Mouse (Mus musculus) midbrain, embryonic 16.5 days (tissue): ENCODE measurements around the gene Xbp1. TPM values are rescaled to one million over a fixed set of nuclear protein-coding genes. Genes with fewer than 3 reads are reported as not detected.
"Not testable (repeated sequence)": the region's sequence is repeated elsewhere in the genome, so short reads cannot be mapped to it uniquely, and the experiment has no call there.

Experiments
- ATAC-seq: fragments of 200-750 bp; cut with Nextera tagmentation; 2 replicates; pipeline ENCODE4 v1.8.0; 2017; ENCODE audit warnings: moderate TSS enrichment
- H3K27ac ChIP-seq: fragments of 300-500 bp; sonication (generic); 2 replicates; pipeline ENCODE4 v1.5.1; 2014; ENCODE audit warnings: mild to moderate bottlenecking, low read length, mixed read lengths
- H3K27me3 ChIP-seq: fragments of 300-500 bp; sonication (generic); 2 replicates; pipeline ENCODE4 v1.6.1; 2014; ENCODE audit warnings: low read depth, low read length, mixed read lengths; ENCODE audit not compliant: control insufficient read depth, insufficient read depth
- H3K36me3 ChIP-seq: fragments of 300-500 bp; sonication (generic); 2 replicates; pipeline ENCODE4 v1.6.1; 2014; ENCODE audit warnings: mild to moderate bottlenecking, low read length, moderate library complexity, mixed read lengths; ENCODE audit not compliant: control insufficient read depth, insufficient read depth
- H3K4me1 ChIP-seq: fragments of 300-500 bp; sonication (generic); 2 replicates; pipeline ENCODE4 v1.6.1; 2014; ENCODE audit warnings: mild to moderate bottlenecking, low read length, mixed read lengths; ENCODE audit not compliant: control insufficient read depth, insufficient read depth
- H3K4me2 ChIP-seq: fragments of 300-500 bp; sonication (generic); 2 replicates; pipeline ENCODE4 v1.6.1; 2014; ENCODE audit warnings: mild to moderate bottlenecking, low read length, mixed read lengths
- H3K4me3 ChIP-seq: fragments of 300-500 bp; sonication (generic); 2 replicates; pipeline ENCODE4 v1.5.1; 2014; ENCODE audit warnings: low read depth, mild to moderate bottlenecking, low read length, moderate library complexity, mixed read lengths
- H3K9ac ChIP-seq: fragments of 300-500 bp; sonication (generic); 2 replicates; pipeline ENCODE4 v1.6.1; 2014; ENCODE audit warnings: low read depth, low read length, mixed read lengths
- H3K9me3 ChIP-seq: fragments of 300-500 bp; sonication (generic); replicated peaks from 2 replicates; pipeline ENCODE4 v1.6.1; 2014; ENCODE audit warnings: mild to moderate bottlenecking, low read length, mixed read lengths; ENCODE audit not compliant: control insufficient read depth, poor library complexity, severe bottlenecking
- WGBS: fragments of 180-500 bp; shearing (Covaris S2); extraction: QIAGEN DNeasy Blood & Tissue Kit; methylation state at CpG from one replicate; pipeline ENCODE4 v1.1.7; 2014; 5-methylcytosine and 5-hydroxymethylcytosine counted together
- polyA plus RNA-seq: library from polyadenylated mRNA; unstranded; fragments of >200 nt; fragmentation: Nextera tagmentation; extraction: Ambion mirVana; gene quantifications from 2 replicates; pipeline ENCODE4 v1.2.1, GENCODE M21; 2015

The Xbp1 gene
- polyA plus RNA-seq, 1 experiment from 2014 or later: 145 TPM

GRCm38 (mm10) chr11:5499961-5500644, 20.4 kb upstream of the Xbp1 start:
- WGBS: 92% methylated on average over 11 of the region's 11 CpGs
- no peak for ATAC-seq

GRCm38 (mm10) chr11:5500903-5501741, 19.3 kb upstream of the Xbp1 start:
- Histone ChIP-seq H3K4me3 (no peak overlapping the region), H3K4me1 (no peaks in the 10 kb centered on the region), H3K36me3 (no peaks in the 10 kb centered on the region), H3K9me3 (no peaks in the 10 kb centered on the region), H3K9ac (no peak overlapping the region), H3K27ac (no peak overlapping the region), H3K4me2 (no peak overlapping the region), H3K27me3 (no peaks in the 10 kb centered on the region)
- WGBS: 82% methylated on average over 13 of the region's 13 CpGs
- ATAC-seq: no peak

More at GRCm38 (mm10) chr11:5499961-5500644, 20.4 kb upstream of the Xbp1 start:
- Histone ChIP-seq H3K9me3 (no peaks in the 10 kb centered on the region), H3K27me3 (no peaks in the 10 kb centered on the region), H3K4me1 (no peaks in the 10 kb centered on the region), H3K27ac (no peak overlapping the region), H3K4me3 (no peak overlapping the region), H3K36me3 (no peaks in the 10 kb centered on the region), H3K9ac (no peak overlapping the region), H3K4me2 (no peak overlapping the region)

- H3K4me1 ChIP-seq: no peaks in the 10 kb centered on the region
- no peak overlapping the region for H3K27ac ChIP-seq
- no peak overlapping the region for H3K4me3 ChIP-seq
- 86% methylated on average over 10 of the region's 10 CpGs for WGBS
- no peaks in the 10 kb centered on the region for H3K27me3 ChIP-seq
- no peaks in the 10 kb centered on the region for H3K9me3 ChIP-seq
- no peak overlapping the region for H3K4me2 ChIP-seq
- no peaks in the 10 kb centered on the region for H3K36me3 ChIP-seq
- no peak overlapping the region for H3K9ac ChIP-seq
- no peak for ATAC-seq
Observed at GRCm38 (mm10) chr11:5502351-5503051, 18.0 kb upstream of the Xbp1 start.

- H3K27ac ChIP-seq: no peak overlapping the region
- no peak overlapping the region for H3K9ac ChIP-seq
- WGBS: 38% methylated on average over 18 of the region's 18 CpGs
- no peak overlapping the region for H3K4me2 ChIP-seq
- no peaks in the 10 kb centered on the region for H3K4me1 ChIP-seq
- H3K27me3 ChIP-seq: no peaks in the 10 kb centered on the region
- no peak overlapping the region for H3K4me3 ChIP-seq
- ATAC-seq: no peak
- H3K36me3 ChIP-seq: no peaks in the 10 kb centered on the region
- H3K9me3 ChIP-seq: no peaks in the 10 kb centered on the region
Observed at GRCm38 (mm10) chr11:5505856-5506575, 14.4 kb upstream of the Xbp1 start.

GRCm38 (mm10) chr11:5509215-5510098, 11.0 kb upstream of the Xbp1 start:
- H3K27ac ChIP-seq: no peak overlapping the region
- ATAC-seq: no peak
- no peaks in the 10 kb centered on the region for H3K36me3 ChIP-seq
- H3K4me3 ChIP-seq: no peak overlapping the region
- no peaks in the 10 kb centered on the region for H3K9me3 ChIP-seq
- H3K9ac ChIP-seq: no peak overlapping the region
- no peaks in the 10 kb centered on the region for H3K4me1 ChIP-seq
- 84% methylated on average over 8 of the region's 8 CpGs for WGBS
- no peaks in the 10 kb centered on the region for H3K27me3 ChIP-seq
- no peak overlapping the region for H3K4me2 ChIP-seq

- Histone ChIP-seq H3K36me3 (no peaks in the 10 kb centered on the region), H3K9me3 (no peaks in the 10 kb centered on the region), H3K4me3 (no peak overlapping the region), H3K9ac (no peak overlapping the region), H3K27ac (no peak overlapping the region), H3K4me1 (no peaks in the 10 kb centered on the region), H3K4me2 (no peak overlapping the region), H3K27me3 (no peaks in the 10 kb centered on the region)
- no peak for ATAC-seq
- WGBS: 89% methylated on average over 5 of the region's 5 CpGs
Observed at GRCm38 (mm10) chr11:5510099-5510391, 10.4 kb upstream of the Xbp1 start.

- H3K27ac ChIP-seq, H3K4me2 ChIP-seq, H3K9me3 ChIP-seq, H3K4me1 ChIP-seq, ATAC-seq, H3K4me3 ChIP-seq, H3K9ac ChIP-seq, H3K36me3 ChIP-seq, H3K27me3 ChIP-seq: not testable (repeated sequence)
- no CpG with 5 or more reads among the region's 2 CpGs for WGBS
Observed at GRCm38 (mm10) chr11:5510686-5511085, 9.8 kb upstream of the Xbp1 start.

GRCm38 (mm10) chr11:5512099-5512725, 8.2 kb upstream of the Xbp1 start:
- 76% methylated on average over 12 of the region's 12 CpGs for WGBS
- H3K4me1 ChIP-seq: no peaks in the 10 kb centered on the region
- H3K27ac ChIP-seq: no peak overlapping the region
- no peak overlapping the region for H3K9ac ChIP-seq
- no peak for ATAC-seq
- no peak overlapping the region for H3K4me2 ChIP-seq
- H3K27me3 ChIP-seq: no peaks in the 10 kb centered on the region
- H3K9me3 ChIP-seq: no peaks in the 10 kb centered on the region
- H3K36me3 ChIP-seq: no peaks in the 10 kb centered on the region
- H3K4me3 ChIP-seq: no peak overlapping the region
